Mouse (Mus musculus): ENCODE data around the gene Shkbp1. TPM values are rescaled to one million over a fixed set of nuclear protein-coding genes. Genes with fewer than 3 reads are reported as not detected.
A peak's percentile ranks its signal among the peaks of the same experiment; 100 is the strongest.

Shkbp1 gene
- polyA plus RNA-seq, 1 experiment from 2014 or later: 34.1 TPM

DNA sequence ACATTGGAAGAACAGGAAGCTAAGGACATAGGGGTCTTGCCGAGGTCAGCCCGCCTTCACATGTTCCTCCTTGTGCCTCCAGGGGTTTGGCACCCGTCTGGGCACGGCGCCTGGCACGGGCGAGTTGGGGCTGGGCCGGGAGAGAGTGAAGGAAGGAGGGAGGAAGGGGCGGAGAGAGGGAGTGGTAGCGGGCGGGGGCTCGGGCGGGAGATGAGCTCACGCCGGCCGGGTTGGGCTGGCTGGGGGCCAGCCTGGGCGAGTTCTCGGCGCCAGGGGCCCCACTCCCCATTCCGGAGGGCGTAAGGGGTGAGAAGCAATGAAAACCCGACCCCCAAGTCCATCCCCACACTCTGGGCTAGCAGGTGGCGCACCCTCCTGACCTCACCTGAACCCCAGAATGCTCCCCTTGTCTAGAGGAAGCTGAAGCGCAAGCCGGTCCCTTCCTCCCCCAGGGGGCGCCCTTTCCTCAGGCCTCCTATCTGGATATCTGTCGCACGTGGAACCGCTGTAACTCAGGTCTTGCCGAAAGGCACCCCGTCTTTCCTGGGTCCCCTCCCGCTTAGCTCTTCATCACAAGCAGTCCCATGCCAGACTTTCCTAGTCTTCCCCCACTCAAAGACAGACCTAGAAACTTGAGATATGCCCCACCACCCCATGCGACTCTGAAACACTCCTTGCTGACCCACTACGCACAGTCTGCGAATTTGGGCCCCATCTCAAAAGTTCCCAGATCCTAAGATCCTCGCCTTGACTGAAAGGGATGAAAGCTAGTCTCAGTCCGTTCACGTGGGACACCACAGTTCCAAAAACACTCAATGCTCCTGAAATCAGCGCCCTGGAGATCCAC lies 23.2 kb downstream of the Shkbp1 start:
- TF ChIP-seq CTCF (IDR thresholded peaks at IDR 0.05; ENCODE audit: low read depth): peak; percentile 79
- Histone ChIP-seq H3K36me3 (ENCODE audit: insufficient read depth, low read length) (no peaks in the 10 kb centered on the region), H3K4me2 (ENCODE audit: low read length) (peak overlapping the region; percentile 89), H3K9ac (ENCODE audit: low read depth, low read length) (peak overlapping the region; percentile 59), H3K27me3 (ENCODE audit: insufficient read depth, low read length) (peaks cover 8% of the 10 kb centered on the region), H3K4me1 (replicated peaks; ENCODE audit: insufficient read depth, low read length) (peaks cover 18% of the 10 kb centered on the region), H3K4me3 (replicated peaks; ENCODE audit: low read depth, low read length) (peak overlapping the region; percentile 59), H3K27ac (peak overlapping the region; percentile 94), H3K9me3 (replicated peaks; ENCODE audit: low read length) (no peaks in the 10 kb centered on the region)
- DNase-seq (ENCODE audit: low spot score): peak; percentile 90
- no peak for ATAC-seq (replicated peaks; ENCODE audit: low FRiP score, low read depth)
- WGBS: under 1% methylated on average over 36 of the region's 39 CpGs

DNA sequence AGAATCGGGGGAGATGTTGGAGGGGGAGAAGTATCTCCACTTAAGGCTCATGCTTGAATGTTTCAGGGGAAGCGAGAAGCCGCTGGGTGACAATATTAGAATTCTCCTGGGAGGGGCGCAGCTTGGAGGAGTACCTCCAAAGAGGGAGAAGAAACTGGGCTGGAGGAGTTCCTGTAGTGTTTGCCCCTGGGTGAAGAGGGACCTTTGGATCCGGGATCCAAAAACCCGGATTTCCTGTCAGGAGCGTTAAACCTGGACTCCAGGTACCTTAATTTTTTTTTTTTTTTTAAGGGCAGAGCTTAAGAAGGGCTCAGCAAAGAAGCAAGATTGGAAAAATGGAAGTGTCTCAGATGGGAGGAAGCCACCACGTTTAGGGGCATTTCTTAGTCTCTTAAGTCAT lies 24.0 kb downstream of the Shkbp1 start:
- DNase-seq (ENCODE audit: low spot score) (no peak), ATAC-seq (replicated peaks; ENCODE audit: low FRiP score, low read depth) (no peak)
- H3K9me3 ChIP-seq (replicated peaks; ENCODE audit: low read length): no peaks in the 10 kb centered on the region
- peak overlapping the region; percentile 59; the same call in 1 of the 2 replicates for H3K9ac ChIP-seq (ENCODE audit: low read depth, low read length)
- H3K27ac ChIP-seq: peak overlapping the region; percentile 94
- peak overlapping the region; percentile 59 for H3K4me3 ChIP-seq (replicated peaks; ENCODE audit: low read depth, low read length)
- H3K4me2 ChIP-seq (ENCODE audit: low read length): peak overlapping the region; percentile 89
- 2% methylated on average over 8 of the region's 8 CpGs for WGBS
- H3K36me3 ChIP-seq (ENCODE audit: insufficient read depth, low read length): no peaks in the 10 kb centered on the region
- peaks cover 18% of the 10 kb centered on the region for H3K4me1 ChIP-seq (replicated peaks; ENCODE audit: insufficient read depth, low read length)
- TF ChIP-seq CTCF (IDR thresholded peaks at IDR 0.05; ENCODE audit: low read depth): no peak
- peaks cover 8% of the 10 kb centered on the region for H3K27me3 ChIP-seq (ENCODE audit: insufficient read depth, low read length)

DNA sequence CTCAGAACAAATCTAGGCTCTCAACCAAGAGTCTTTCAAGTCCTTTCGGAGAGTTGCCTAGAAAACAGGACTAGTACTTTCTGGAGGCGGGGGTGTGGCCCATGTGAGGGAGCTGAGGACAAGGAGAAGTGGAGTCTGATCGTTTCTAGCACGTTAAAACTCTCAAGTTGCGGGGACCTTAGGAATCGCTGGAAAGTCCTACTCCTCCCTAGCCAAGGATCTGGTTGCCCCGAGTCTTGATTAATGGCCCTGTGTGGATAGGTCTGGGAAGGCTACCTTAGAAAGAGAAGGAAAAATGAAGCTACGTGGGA lies 24.3 kb downstream of the Shkbp1 start:
- Histone ChIP-seq H3K9ac (ENCODE audit: low read depth, low read length) (0 out of 2 replicates have a peak overlapping the region, but pooled peaks have one; percentile 25), H3K9me3 (replicated peaks; ENCODE audit: low read length) (no peaks in the 10 kb centered on the region), H3K27me3 (ENCODE audit: insufficient read depth, low read length) (peaks cover 8% of the 10 kb centered on the region), H3K4me1 (replicated peaks; ENCODE audit: insufficient read depth, low read length) (peaks cover 18% of the 10 kb centered on the region), H3K27ac (peak overlapping the region; percentile 94), H3K4me3 (replicated peaks; ENCODE audit: low read depth, low read length) (peak overlapping the region; percentile 59; the same call in 1 of the 2 replicates), H3K4me2 (ENCODE audit: low read length) (peak overlapping the region; percentile 89), H3K36me3 (ENCODE audit: insufficient read depth, low read length) (no peaks in the 10 kb centered on the region)
- DNase-seq (ENCODE audit: low spot score) (peak; percentile 76), ATAC-seq (replicated peaks; ENCODE audit: low FRiP score, low read depth) (no peak)
- 1% methylated on average over 8 of the region's 8 CpGs for WGBS
- no peak for TF ChIP-seq CTCF (IDR thresholded peaks at IDR 0.05; ENCODE audit: low read depth)

DNA sequence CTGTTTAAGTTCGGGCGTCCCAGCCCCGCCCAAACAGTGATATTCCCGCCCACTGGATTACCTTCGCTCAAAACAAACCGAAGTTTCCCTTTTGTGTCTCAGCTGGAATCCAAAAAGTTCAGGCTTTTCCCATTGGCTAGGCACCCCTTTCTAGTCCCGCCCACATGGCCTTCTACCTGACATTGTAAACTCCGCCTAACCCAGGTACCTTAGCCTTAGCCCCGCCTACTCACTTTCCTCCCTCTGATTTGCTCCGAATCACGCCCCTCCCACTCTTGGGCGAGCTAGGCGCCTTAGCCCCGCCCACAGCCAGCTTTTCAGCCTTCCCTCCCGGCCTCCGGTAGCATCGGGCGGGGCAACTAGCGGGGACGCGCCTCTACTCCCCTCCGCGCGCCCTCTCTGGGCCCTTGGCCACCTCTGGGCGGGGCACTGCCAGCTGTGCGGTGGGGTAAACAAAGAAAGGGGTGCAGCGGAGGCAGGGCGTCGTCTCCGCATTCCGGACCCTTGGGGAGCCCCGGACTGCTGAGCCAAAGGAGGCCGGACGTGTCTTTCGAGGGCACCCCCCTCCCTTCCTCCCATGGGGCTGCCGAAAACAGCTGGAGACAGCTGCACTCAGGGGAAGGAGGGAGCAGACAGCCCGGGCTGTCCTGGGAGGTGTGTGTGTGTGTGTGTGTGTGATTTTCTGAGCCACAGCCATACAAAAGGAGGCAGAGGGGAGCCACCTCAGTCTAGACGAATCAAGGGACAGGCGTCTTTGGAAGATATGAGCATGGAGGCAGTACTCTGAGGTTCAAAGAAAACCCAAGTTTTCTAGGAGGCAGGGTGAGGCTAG lies 24.9 kb downstream of the Shkbp1 start:
- peak; percentile 98 for DNase-seq (ENCODE audit: low spot score)
- H3K4me2 ChIP-seq (ENCODE audit: low read length): peak overlapping the region; percentile 89
- no peak for TF ChIP-seq CTCF (IDR thresholded peaks at IDR 0.05; ENCODE audit: low read depth)
- WGBS: under 1% methylated on average over 38 of the region's 39 CpGs
- H3K4me3 ChIP-seq (replicated peaks; ENCODE audit: low read depth, low read length): peak overlapping the region; percentile 59
- peaks cover 8% of the 10 kb centered on the region for H3K27me3 ChIP-seq (ENCODE audit: insufficient read depth, low read length)
- no peaks in the 10 kb centered on the region for H3K9me3 ChIP-seq (replicated peaks; ENCODE audit: low read length)
- H3K4me1 ChIP-seq (replicated peaks; ENCODE audit: insufficient read depth, low read length): peaks cover 24% of the 10 kb centered on the region
- peak overlapping the region; percentile 57; the same call in 1 of the 2 replicates for H3K9ac ChIP-seq (ENCODE audit: low read depth, low read length)
- peak overlapping the region; percentile 94 for H3K27ac ChIP-seq
- no peaks in the 10 kb centered on the region for H3K36me3 ChIP-seq (ENCODE audit: insufficient read depth, low read length)
- peak; percentile 58 for ATAC-seq (replicated peaks; ENCODE audit: low FRiP score, low read depth)

DNA sequence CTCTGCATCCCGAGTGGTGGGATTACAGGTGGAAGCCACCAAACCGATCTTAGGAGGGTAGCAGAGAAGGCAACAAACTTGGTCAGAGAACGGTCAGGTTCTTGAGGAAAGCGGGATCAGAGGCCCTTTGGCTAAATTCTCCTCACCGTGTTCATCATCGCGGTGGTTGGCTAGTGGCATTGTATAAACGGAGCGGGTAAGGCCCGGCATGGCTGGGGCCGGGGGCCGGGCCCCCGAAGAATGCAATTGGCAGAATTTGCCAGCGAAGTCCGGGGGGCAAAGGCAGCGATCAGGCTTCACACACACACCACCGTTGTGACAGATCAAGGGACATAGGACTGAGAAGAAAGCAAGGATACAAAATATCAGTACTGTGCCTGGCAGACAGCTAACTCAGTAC lies 25.8 kb downstream of the Shkbp1 start:
- ATAC-seq (replicated peaks; ENCODE audit: low FRiP score, low read depth): no peak
- DNase-seq (ENCODE audit: low spot score): no peak
- 27% methylated on average over 17 of the region's 17 CpGs for WGBS
- Histone ChIP-seq H3K4me1 (replicated peaks; ENCODE audit: insufficient read depth, low read length) (peaks cover 28% of the 10 kb centered on the region), H3K9me3 (replicated peaks; ENCODE audit: low read length) (no peaks in the 10 kb centered on the region), H3K9ac (ENCODE audit: low read depth, low read length) (no peak overlapping the region), H3K27ac (no peak overlapping the region), H3K4me2 (ENCODE audit: low read length) (peak overlapping the region; percentile 89), H3K4me3 (replicated peaks; ENCODE audit: low read depth, low read length) (no peak overlapping the region), H3K27me3 (ENCODE audit: insufficient read depth, low read length) (peaks cover 8% of the 10 kb centered on the region), H3K36me3 (ENCODE audit: insufficient read depth, low read length) (no peaks in the 10 kb centered on the region)
- no peak for TF ChIP-seq CTCF (IDR thresholded peaks at IDR 0.05; ENCODE audit: low read depth)

DNA sequence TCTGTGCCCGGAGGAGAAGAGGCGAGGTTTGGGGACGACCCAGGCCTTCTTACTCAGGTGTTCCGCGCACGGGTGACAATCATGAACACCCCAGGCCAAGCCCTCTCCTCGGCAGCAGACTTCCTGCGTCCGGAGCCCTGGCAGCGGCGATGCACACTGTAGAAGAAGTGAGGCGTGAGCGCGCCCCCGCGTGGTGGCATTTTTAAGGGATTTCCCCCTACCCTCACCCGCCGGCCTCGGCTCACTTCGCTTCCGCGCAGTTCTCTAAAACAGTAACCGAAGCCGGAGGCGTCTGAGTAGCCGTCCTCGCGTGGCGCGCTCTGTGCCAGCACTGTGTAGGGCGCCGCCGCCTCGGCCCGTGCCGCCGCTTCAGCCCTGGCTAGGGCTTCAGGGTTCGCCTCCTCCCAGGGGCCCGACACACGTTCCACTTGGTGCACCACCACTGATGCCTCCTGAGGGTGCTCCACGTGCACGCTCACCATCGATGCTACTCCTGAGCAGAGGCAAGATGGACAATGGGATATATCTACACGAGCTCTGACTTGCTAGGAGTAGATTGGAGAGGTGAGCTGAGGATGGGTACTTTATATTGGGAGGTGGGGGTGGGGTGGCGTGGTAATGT lies 26.4 kb downstream of the Shkbp1 start:
- Histone ChIP-seq H3K4me3 (replicated peaks; ENCODE audit: low read depth, low read length) (no peak overlapping the region; the same call in 1 of the 2 replicates), H3K9ac (ENCODE audit: low read depth, low read length) (peak overlapping the region; percentile 32; the same call in 1 of the 2 replicates), H3K36me3 (ENCODE audit: insufficient read depth, low read length) (no peaks in the 10 kb centered on the region), H3K4me1 (replicated peaks; ENCODE audit: insufficient read depth, low read length) (peaks cover 27% of the 10 kb centered on the region), H3K27me3 (ENCODE audit: insufficient read depth, low read length) (peaks cover 7% of the 10 kb centered on the region), H3K27ac (no peak overlapping the region), H3K4me2 (ENCODE audit: low read length) (peak overlapping the region; percentile 89), H3K9me3 (replicated peaks; ENCODE audit: low read length) (no peaks in the 10 kb centered on the region)
- ATAC-seq (replicated peaks; ENCODE audit: low FRiP score, low read depth) (peak; percentile 16), DNase-seq (ENCODE audit: low spot score) (peak; percentile 90)
- WGBS: 5% methylated on average over 45 of the region's 45 CpGs
- TF ChIP-seq CTCF (IDR thresholded peaks at IDR 0.05; ENCODE audit: low read depth): peak; percentile 78
